Mouse (Mus musculus) urinary bladder, postnatal 25 days (tissue): ENCODE results near the gene Tecrl.

Experiments used
- DNase-seq: peaks from one replicate; pipeline ENCODE4 v3.0.0; 2022; ENCODE audit warnings: low spot score

Tecrl gene

GRCm38 (mm10) chr5:83354846-83355561 is at the start of gene Tecrl:
Tecrl (minus strand) TSS chr5:83355195.
- DNase-seq = no peak

GRCm38 (mm10) chr5:83385021-83385420 is 30.0 kb upstream of the Tecrl start:
- DNase-seq = no peak

GRCm38 (mm10) chr5:83351615-83352014 is 3.4 kb downstream of the Tecrl start:
- no peak for DNase-seq

GRCm38 (mm10) chr5:83339144-83339543 is 15.9 kb downstream of the Tecrl start:
- DNase-seq = no peak

GRCm38 (mm10) chr5:83267148-83267776 is 87.7 kb downstream of the Tecrl start:
- DNase-seq = no peak

DNA sequence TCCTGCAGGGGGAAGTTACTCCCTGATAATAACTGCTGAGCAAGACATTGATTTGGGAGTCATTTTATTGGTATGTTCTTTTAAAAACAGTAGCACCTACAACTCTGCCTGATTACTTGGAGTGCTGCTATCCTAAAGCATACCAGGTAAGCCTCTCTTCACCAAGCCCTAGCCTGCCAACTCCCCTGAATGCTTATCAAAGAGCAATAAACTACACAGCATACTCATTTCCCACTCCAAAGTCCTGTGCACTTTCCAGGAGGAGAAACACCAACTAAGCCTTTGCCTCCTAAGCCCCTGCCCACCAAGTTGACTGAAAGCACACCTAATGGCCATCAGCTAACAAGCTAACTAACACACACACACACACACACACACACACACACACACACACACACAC is 94.9 kb downstream of the Tecrl start:
- DNase-seq = no peak

DNA sequence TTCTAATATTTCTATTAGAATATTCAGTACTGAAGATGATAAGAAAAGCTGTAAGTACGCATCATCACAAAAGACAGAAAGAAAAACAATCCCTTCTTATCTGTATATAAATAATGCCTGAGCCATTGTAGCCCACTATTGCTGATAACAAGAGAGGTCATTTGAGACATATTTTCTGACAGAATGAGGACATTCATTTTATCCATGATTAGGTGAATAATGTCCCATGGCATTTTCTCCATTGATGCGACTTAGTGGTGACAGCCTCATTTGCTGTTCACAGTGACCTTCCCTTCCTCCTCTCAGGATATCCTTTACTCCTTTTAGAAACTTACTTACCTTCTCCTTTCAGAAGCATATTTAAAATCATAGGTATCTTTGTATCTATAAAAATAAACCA is 100.9 kb downstream of the Tecrl start:
- DNase-seq = no peak

DNA sequence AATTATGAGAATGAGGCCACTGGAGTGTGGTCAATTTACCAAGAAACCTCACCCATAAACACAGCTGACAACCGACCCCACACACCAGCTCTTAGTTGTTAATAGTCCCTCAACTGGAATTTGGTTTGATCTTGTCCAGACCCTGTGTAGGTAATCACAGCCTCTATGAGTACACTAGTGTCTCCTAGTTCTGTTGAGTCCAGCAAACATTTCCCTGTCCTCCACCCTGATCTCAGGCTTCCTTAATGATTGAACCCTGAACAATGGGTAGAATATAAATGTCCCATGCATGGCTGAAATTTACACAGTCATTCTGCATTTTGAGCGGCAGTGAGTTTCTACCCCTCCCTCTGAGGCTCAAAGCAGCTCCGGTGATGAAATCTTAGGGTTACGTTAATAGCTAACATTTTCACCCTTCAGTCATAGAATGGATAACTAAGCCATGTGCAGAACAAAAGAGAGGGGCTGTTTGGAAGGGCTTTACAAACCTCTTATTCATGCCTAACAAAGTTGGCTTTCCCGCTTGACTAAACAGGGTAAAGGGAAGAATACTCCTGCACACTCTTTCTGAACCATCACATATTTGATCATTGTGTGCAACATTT is 116.0 kb downstream of the Tecrl start:
- no peak for DNase-seq
